Mouse (Mus musculus) right cerebral cortex, postnatal 4 days (tissue): ENCODE data around the gene Tsr1.

Experiments
- DNase-seq: peaks from one replicate; pipeline ENCODE4 v3.0.0-alpha.2; 2022

Tsr1 gene

GRCm38 (mm10) chr11:74897678-74898516, at the start of gene Tsr1:
Gene Tsr1 (plus strand): TSS chr11:74898071.
- peak; percentile 86 for DNase-seq

GRCm38 (mm10) chr11:74850998-74851661, 46.7 kb upstream of the Tsr1 start:
- DNase-seq, result no peak

DNA sequence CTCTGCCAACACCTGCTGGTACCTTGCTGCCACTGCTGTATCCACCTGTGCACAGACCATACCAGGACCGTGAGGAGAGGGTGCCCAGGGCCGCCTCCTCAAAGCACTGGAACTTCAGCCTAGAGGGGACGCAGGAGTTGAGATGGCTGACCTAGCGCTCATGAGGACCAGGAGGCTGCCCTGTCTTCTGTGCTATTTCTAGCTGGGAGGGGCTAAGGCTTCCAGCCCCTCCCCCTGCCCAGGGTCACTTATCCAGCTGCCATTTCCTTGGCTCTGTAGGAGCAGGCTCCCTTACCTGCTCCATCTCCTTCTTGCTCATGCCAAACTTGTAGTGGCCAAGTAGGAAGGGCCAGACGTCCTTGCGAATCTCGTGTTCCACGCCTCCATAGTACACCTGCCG, 40.1 kb upstream of the Tsr1 start:
- no peak for DNase-seq

DNA sequence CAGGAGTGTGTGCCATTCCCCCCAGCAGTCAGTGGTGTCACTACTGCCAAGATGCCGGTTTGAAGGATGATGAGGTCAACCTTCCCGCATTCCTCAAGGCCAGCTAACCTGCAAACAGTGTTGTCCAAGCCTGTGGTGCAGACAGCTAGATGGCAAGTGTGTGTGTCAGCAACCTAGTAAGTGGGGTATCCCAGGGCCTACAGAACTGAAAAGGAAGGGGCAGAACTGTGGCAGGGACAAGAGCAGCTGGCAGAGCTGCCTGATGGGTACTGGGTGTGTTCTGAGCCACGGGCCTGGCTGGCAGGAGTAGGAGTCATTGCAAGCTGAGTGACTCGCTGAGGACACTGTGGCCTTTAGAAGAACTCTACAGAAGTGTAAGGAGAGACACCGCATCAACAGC, 35.7 kb upstream of the Tsr1 start:
- no peak for DNase-seq

- no peak for DNase-seq
These were observed 34.4 kb upstream of the Tsr1 start for GRCm38 (mm10) chr11:74863471-74863870.

- DNase-seq, result no peak
These were observed 33.5 kb upstream of the Tsr1 start for GRCm38 (mm10) chr11:74864421-74864820.

DNA sequence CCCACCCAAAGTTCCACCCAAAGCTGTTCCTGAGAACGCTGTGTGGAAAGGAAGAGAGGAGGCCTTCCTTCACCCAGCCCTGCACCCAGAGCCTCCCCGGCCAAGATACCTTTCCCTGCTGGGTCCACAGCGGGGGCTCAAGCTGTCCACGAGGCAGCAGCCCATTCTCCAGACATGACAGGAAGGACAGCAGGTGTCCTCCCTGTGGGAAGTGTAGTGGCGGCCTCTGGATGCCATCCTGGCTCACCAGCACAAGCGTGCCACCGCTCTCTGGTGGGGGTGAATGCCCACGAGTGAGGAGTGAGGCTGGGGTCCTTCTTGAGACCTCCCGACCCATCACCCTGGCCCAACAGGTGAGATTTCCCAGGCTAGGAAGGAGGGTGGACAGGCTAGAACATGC, 32.6 kb upstream of the Tsr1 start:
- DNase-seq, result no peak

DNA sequence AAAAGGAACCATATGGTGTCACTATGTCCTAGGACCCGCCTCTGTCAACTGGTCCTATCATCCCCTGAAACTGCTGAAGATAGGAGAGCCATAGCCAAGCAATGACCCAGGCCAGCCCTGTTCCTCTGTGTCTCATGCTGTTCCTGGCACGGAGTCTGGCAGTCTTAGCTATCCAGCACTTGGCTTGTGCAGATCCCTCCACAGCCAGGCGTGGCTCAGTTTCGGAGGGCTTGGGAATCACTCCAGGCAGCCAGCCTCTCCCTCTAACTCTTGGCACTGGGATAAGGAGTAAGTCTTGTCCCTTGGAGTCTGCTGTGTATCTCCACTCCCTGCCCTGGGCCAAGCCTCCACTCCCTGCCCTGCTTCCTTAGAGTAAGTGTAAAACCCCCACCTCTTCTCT, 31.2 kb upstream of the Tsr1 start:
- DNase-seq, result peak; percentile 54

GRCm38 (mm10) chr11:74867181-74867580, 30.7 kb upstream of the Tsr1 start:
- no peak for DNase-seq

DNA sequence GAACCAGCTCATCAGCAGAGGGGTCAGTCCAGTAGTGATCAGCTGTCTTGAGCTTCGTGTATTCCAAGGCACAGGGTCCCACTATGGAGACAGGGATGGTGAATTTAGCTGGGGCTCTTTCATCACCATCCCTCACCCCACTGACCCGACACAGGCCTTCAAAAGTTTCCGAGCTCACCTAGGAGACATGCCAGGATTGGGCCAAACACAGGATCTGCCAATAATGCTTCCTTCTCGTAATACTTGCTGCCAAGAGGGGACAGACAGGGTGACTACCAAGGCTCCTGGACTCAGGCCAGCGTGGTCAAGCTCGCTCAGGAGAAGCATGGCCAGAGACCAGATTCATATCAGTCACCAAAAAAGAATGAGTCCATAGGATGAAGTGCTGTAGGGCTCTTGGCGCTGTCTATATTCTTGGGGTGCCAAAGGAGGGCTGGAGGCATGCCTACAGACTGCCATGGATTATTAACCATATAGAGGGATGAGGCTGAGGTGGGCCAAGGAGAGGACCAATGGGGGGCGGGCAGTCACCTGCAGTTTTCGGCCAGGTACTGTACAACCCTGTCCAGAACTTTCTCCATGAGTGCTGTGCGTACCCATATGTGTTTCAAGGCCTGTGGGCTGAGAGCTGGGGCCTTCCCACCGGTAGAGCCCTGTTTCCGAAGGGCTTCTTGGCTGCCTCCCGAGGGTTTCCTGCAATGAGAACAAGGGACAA, 29.7 kb upstream of the Tsr1 start:
- DNase-seq, result no peak

DNA sequence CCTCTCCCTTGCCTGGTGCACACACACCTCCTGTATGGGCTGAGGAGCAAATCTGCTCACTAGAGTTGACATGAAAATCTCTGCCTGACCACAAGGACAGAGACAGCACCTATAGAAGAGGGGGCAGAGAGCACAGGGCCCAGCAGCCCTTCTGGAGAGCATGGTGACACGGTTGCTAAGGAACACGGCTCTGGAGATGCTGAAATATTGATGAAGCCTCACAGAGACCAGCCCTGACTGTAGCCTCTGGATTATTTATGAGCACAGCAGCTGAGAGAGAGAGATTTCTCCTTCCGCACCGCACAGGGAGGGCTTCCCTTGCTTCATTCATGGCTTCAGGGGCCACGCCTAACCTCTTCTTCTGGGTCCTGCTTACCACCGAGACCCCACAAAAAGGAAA, 28.3 kb upstream of the Tsr1 start:
- DNase-seq, result no peak

- no peak for DNase-seq
These were observed 27.3 kb upstream of the Tsr1 start for GRCm38 (mm10) chr11:74870544-74870943.

- DNase-seq, result no peak
These were observed 26.8 kb upstream of the Tsr1 start for GRCm38 (mm10) chr11:74870991-74871622.

DNA sequence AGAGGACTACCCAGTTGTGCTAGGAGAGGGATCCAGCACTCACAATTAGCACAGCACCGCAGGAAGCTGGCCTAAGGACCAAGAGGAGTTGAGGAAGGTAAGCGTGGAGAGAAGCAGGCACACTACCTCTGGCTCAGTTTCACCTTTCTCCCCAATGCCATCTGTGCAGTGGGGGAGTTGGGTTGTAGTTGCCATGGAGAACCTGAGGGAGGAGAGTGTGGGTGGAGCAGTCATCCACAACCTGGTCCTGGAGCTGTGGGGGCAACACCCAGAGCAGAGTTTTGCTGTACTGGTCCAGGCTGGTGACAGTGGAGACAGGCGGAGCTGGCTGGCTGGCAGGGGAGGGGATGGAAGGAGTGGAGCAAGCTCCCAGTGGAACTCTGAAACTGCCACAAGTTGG, 23.2 kb upstream of the Tsr1 start:
- DNase-seq, result no peak

DNA sequence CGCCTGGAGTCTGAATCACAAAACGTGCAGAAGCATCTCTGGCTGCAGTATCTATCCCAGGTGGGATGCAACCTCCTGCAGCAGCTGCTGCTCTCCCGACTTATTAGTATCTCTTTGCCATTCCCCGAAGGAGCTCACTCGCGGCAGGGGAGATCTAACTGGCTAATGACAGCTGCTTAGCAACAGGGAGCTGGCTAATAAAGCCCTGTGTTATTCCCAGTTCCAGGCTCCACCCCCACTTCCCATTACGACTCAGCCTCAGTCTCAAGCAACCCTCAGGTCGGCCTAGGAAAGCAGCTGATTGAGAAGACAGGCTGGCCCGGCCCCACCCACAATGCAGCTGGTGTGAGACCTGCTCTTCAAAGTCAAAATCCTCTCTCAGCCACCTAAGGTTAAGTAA, 21.1 kb upstream of the Tsr1 start:
- DNase-seq, result peak; percentile 47

DNA sequence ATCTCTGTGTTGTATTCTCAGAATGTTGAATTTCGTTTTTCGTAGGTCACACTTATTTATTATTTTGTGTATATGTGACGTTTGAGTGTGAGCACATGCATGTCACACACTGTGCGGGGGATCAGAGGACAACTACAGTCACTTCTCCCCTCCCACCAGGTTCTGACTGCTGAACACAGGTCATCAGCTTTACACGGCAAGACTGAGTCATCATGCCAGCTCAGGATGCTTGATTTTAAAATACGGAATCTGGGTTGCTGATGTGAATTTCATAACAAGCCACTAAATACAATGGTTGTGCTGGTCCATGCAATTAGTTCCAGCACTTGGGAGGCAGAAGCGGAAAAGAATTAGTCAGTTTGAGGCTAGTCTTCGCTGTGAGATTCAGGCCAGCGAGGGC, 16.9 kb upstream of the Tsr1 start:
- no peak for DNase-seq

- DNase-seq, result peak; percentile 28
These were observed 15.9 kb upstream of the Tsr1 start for GRCm38 (mm10) chr11:74881979-74882378.

GRCm38 (mm10) chr11:74883098-74883497, 14.8 kb upstream of the Tsr1 start:
- no peak for DNase-seq

DNA sequence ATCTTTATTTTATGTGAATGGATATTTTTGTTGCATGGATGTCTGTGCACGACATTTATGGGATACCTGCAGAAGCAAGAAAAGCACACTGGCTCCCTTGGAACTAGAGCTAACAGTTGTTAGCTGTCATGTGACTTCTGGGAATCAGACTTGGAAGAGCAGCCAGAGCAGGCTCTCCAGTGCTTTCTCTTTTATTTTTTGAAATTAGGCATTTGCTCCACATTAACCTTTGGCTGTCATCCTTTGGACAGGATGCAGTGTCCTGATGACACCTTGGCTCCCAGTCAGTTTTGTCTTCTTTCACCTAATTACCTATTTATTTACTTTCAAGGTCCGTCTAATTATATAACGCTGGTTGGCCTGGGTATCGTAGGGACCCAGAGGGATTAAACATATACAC, 3.3 kb upstream of the Tsr1 start:
- DNase-seq, result no peak

- peak; percentile 66 for DNase-seq
These were observed 1.6 kb upstream of the Tsr1 start for GRCm38 (mm10) chr11:74895980-74896900.

DNA sequence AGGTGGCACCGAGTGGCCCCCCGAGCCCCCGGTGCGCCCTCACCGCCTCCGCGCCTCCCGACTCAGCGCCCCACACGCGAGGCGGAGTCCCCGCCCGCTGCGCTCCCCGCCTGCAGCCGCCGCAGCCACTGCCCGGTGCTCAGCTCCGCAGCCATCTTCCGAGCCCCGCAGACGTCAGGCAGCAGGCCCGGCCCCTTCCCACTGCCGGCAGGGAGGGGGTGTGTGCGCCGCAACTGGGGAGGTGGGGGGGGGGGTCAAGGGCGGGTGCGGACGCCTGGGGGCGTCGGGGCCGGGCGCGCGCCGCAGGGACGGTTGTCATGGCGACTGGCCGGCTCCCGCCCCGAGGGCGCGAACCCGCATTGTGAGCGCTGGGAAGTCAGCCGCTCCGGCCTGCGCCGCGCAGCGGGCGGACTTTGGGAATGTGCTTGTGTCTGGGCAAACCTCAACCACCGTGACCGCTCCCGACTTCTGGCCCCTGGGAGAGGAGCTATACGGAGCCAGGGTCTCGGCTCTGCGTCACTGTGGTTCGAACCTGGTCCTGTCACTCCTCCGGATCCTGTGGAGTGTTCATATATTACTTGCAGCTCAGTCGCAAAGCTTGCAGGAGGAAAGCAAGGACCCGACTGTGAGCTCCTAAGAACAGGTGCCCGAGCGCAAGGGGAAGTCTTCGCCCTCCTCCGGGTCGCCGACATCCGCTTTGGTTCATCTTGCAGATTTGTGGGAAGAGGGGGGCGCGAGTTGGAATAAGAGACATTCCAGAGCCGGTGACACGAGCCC, 782 bp upstream of the Tsr1 start, which contains the start of gene Sgsm2:
Gene Sgsm2, minus strand, starts transcription at position 160 of the 777 bp plus-strand sequence.
- DNase-seq, result peak; percentile 68
